Mouse (Mus musculus): ENCODE measurements around the gene Tcp11. TPM values are rescaled to one million over a fixed set of nuclear protein-coding genes. Genes with fewer than 3 reads are reported as not detected.

The Tcp11 gene
- polyA plus RNA-seq, 1 experiment from 2014 or later: 0.86 TPM

DNA sequence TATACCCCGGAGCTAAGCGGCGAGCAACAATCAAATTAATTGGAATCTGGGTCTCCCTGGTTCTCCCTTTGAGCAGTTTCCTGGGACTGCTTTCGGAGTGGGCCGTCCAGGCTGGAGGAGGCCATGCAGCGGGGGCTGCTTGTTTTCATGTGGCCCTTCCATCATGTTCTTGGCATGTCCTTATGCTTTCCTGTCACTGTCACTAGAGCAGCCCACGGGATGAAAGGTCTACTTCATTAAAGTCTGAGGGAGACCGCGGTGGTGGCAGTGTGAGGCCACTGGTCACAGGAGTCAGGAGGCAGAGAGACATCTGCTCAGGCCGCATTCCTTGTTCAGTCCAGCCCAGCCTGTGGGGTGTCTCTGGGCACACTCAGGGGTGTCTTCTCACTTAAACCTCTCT lies 48.2 kb downstream of the Tcp11 start:
- H3K27me3 ChIP-seq (ENCODE audit: low read depth, poor library complexity, severe bottlenecking): no peaks in the 10 kb centered on the region
- peak overlapping the region; percentile 73 for H3K27ac ChIP-seq (replicated peaks)
- H3K4me3 ChIP-seq: no peak overlapping the region
- peaks cover 64% of the 10 kb centered on the region for H3K4me1 ChIP-seq
- peaks cover 14% of the 10 kb centered on the region for H3K36me3 ChIP-seq
- H3K9me3 ChIP-seq (replicated peaks): no peaks in the 10 kb centered on the region
- WGBS: 80% methylated on average over 10 of the region's 10 CpGs
- DNase-seq (ENCODE audit: low spot score): no peak

DNA sequence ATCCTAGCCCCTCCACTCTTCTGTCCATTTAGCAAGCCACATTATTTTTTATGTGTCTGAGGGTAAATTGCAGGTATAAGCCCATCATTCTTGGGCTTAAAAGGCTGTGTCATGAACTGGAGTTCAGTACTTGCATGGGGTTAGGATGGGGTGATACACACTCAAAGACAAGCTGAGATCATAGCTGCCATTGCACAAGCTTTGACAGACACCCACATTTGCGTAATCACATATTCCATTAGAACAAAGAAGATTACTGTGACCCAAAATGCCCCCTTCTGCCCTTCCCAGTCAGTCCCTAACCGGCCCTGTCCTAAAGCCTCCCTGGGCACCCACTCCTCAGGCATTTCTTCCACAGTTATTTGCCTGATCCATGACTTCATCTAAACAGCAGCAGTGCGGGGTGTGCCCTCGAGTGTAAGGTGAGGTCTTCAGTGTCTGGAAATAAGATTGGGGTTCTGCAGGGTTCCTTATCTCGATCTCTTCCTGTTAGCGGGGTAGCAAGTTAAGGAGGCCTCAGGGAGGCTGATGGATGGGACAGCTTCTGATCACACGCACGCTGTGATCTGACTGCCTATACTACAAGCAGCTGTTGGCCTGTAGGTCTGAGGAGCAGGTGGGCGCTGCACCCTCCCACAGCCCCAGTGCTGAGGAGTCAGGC lies 49.0 kb downstream of the Tcp11 start:
- Histone ChIP-seq H3K27ac (replicated peaks) (peak overlapping the region; percentile 73), H3K36me3 (peaks cover 18% of the 10 kb centered on the region), H3K4me1 (peaks cover 61% of the 10 kb centered on the region), H3K27me3 (ENCODE audit: low read depth, poor library complexity, severe bottlenecking) (no peaks in the 10 kb centered on the region), H3K4me3 (no peak overlapping the region), H3K9me3 (replicated peaks) (no peaks in the 10 kb centered on the region)
- no peak for DNase-seq (ENCODE audit: low spot score)
- 85% methylated on average over 9 of the region's 9 CpGs for WGBS

DNA sequence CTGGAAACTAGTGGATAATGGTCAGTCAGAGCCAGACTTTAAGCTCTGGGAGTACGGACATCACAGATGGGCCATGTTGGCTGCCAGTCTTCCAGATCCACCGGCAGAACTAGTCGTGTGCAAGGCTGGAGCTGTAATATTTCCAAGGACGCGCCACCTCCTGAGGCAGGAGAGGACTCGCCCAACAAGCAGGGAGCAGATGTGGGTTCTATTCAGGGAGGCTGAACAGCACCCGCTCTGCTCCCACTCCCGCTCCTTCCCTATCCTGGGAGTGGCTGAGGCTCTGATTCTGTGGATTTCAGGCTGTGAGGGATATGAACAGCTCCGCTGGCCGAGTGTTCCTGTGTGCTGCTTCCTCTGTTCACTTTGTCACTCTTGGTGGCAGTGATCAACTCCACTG lies 50.0 kb downstream of the Tcp11 start:
- 93% methylated on average over 10 of the region's 10 CpGs for WGBS
- Histone ChIP-seq H3K27ac (replicated peaks) (peak overlapping the region; percentile 33; the same call in 1 of the 2 replicates), H3K4me3 (no peak overlapping the region), H3K27me3 (ENCODE audit: low read depth, poor library complexity, severe bottlenecking) (no peaks in the 10 kb centered on the region), H3K4me1 (peaks cover 66% of the 10 kb centered on the region), H3K9me3 (replicated peaks) (no peaks in the 10 kb centered on the region), H3K36me3 (peaks cover 9% of the 10 kb centered on the region)
- DNase-seq (ENCODE audit: low spot score): no peak

DNA sequence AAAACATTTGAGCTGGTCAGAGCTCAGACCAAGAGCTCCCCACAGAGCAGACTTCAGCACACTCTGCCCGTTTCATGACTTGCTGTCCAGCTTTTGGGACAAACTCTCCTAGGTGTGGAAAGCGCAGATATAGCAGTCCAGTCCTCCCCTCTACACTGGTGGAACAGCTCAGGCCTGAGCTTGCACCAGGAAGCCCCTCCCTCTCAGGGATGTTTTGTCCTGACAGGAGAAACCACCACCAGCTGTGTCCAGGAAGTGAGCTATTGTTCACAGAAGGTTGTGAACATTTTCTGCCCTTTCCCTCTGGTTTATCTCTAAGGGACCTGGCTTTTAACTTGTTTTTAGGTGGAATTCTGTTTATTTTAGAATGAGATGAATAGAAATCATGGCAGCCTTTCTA lies 51.1 kb downstream of the Tcp11 start:
- Histone ChIP-seq H3K27ac (replicated peaks) (peak overlapping the region; percentile 29), H3K36me3 (peaks cover 9% of the 10 kb centered on the region), H3K9me3 (replicated peaks) (no peaks in the 10 kb centered on the region), H3K4me1 (peaks cover 66% of the 10 kb centered on the region), H3K27me3 (ENCODE audit: low read depth, poor library complexity, severe bottlenecking) (no peaks in the 10 kb centered on the region), H3K4me3 (no peak overlapping the region)
- 68% methylated on average over 2 of the region's 2 CpGs for WGBS
- no peak for DNase-seq (ENCODE audit: low spot score)

GRCm38 (mm10) chr17:28028236-28028635 lies 52.2 kb downstream of the Tcp11 start:
- Histone ChIP-seq H3K4me3 (no peak overlapping the region), H3K4me1 (peaks cover 67% of the 10 kb centered on the region), H3K36me3 (peaks cover 9% of the 10 kb centered on the region), H3K9me3 (replicated peaks) (no peaks in the 10 kb centered on the region), H3K27me3 (ENCODE audit: low read depth, poor library complexity, severe bottlenecking) (no peaks in the 10 kb centered on the region), H3K27ac (replicated peaks) (peak overlapping the region; percentile 38; the same call in 1 of the 2 replicates)
- DNase-seq (ENCODE audit: low spot score): no peak
- 84% methylated on average over 10 of the region's 10 CpGs for WGBS

GRCm38 (mm10) chr17:28027197-28027596 lies 53.2 kb downstream of the Tcp11 start:
- peaks cover 9% of the 10 kb centered on the region for H3K36me3 ChIP-seq
- no peak overlapping the region for H3K4me3 ChIP-seq
- no peak for DNase-seq (ENCODE audit: low spot score)
- H3K27ac ChIP-seq (replicated peaks): no peak overlapping the region; the same call in 1 of the 2 replicates
- H3K27me3 ChIP-seq (ENCODE audit: low read depth, poor library complexity, severe bottlenecking): no peaks in the 10 kb centered on the region
- 92% methylated on average over 6 of the region's 6 CpGs for WGBS
- peaks cover 65% of the 10 kb centered on the region for H3K4me1 ChIP-seq
- no peaks in the 10 kb centered on the region for H3K9me3 ChIP-seq (replicated peaks)

DNA sequence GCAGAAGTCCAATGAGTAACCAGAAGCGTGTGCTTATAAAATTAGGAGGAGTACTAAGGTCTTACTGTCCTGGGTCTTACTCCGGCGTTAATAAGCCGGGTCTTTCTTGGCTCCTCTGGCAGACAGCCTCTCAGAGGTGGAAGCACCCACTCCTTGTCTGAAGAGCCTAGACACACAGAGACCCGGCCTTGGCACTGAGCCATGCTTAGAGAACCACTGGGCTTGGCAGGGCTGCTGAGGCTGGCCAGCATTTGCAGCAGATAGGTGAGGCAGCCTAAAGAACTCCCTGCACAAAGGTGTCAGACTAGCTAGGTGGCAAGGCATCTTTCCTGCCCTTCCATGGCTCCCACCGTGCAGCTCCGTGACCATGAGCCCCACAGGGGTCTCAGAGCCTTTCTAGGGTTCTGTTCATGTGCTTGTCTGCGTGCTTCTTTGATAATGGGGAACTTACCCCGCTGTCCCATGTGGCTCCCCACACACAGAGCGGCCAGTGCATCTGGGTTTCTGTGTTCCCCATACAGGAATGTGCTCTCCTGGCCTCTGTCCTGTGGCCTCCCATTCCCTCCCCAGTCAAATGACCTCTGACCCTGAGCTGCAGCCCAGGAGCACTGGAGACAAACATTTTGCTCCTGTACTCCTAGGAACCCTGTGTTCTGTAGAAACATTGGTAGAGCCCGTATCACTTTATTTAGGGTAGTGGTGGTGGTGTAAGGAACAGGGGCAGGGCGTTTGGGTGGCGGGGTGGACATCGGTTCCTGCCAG lies 54.1 kb downstream of the Tcp11 start:
- H3K4me1 ChIP-seq: peaks cover 63% of the 10 kb centered on the region
- no peak for DNase-seq (ENCODE audit: low spot score)
- H3K9me3 ChIP-seq (replicated peaks): no peaks in the 10 kb centered on the region
- H3K27ac ChIP-seq (replicated peaks): peak overlapping the region; percentile 47; the same call in 1 of the 2 replicates
- peaks cover 9% of the 10 kb centered on the region for H3K36me3 ChIP-seq
- no peaks in the 10 kb centered on the region for H3K27me3 ChIP-seq (ENCODE audit: low read depth, poor library complexity, severe bottlenecking)
- no peak overlapping the region for H3K4me3 ChIP-seq
- 85% methylated on average over 14 of the region's 14 CpGs for WGBS

DNA sequence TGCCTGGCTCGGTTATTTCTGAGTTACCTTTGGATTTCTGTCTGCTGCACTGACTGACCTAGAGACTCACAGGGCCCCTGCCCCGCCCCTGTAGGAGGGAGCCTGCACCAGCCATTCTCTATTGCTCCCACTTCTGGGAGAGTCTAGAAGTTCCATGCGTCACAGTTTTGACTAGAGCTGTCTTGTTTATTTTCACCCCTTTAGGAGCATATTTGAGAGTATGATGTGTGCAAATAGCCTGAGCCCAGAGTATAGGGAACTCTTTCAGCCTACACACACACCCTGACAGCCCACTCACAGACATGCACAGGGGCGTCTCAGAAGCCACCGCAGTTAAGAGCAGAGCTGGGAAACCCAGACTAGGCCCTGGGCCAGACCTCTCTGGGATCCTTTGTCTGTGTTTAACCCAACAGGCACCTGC lies 54.9 kb downstream of the Tcp11 start:
- Histone ChIP-seq H3K4me1 (peaks cover 60% of the 10 kb centered on the region), H3K4me3 (no peak overlapping the region), H3K9me3 (replicated peaks) (no peaks in the 10 kb centered on the region), H3K27ac (replicated peaks) (0 out of 2 replicates have a peak overlapping the region, but pooled peaks have one; percentile 13), H3K36me3 (peaks cover 8% of the 10 kb centered on the region), H3K27me3 (ENCODE audit: low read depth, poor library complexity, severe bottlenecking) (no peaks in the 10 kb centered on the region)
- WGBS: 83% methylated on average over 5 of the region's 5 CpGs
- no peak for DNase-seq (ENCODE audit: low spot score)

GRCm38 (mm10) chr17:28022854-28023655 lies 57.4 kb downstream of the Tcp11 start:
- Histone ChIP-seq H3K36me3 (peaks cover 5% of the 10 kb centered on the region; the same call in 1 of the 2 replicates), H3K27me3 (ENCODE audit: low read depth, poor library complexity, severe bottlenecking) (no peaks in the 10 kb centered on the region), H3K4me3 (no peak overlapping the region), H3K27ac (replicated peaks) (no peak overlapping the region; the same call in 1 of the 2 replicates), H3K9me3 (replicated peaks) (no peaks in the 10 kb centered on the region), H3K4me1 (peaks cover 63% of the 10 kb centered on the region)
- 90% methylated on average over 22 of the region's 22 CpGs for WGBS
- no peak for DNase-seq (ENCODE audit: low spot score)

GRCm38 (mm10) chr17:28021911-28022310 lies 58.5 kb downstream of the Tcp11 start:
- H3K27ac ChIP-seq (replicated peaks): peak overlapping the region; percentile 34; the same call in 1 of the 2 replicates
- 0 out of 2 replicates have a peak, but pooled peaks cover under 1% of the 10 kb centered on the region for H3K36me3 ChIP-seq
- no peaks in the 10 kb centered on the region for H3K27me3 ChIP-seq (ENCODE audit: low read depth, poor library complexity, severe bottlenecking)
- H3K4me3 ChIP-seq: no peak overlapping the region
- peaks cover 73% of the 10 kb centered on the region for H3K4me1 ChIP-seq
- no peak for DNase-seq (ENCODE audit: low spot score)
- H3K9me3 ChIP-seq (replicated peaks): no peaks in the 10 kb centered on the region
- 81% methylated on average over 10 of the region's 10 CpGs for WGBS

DNA sequence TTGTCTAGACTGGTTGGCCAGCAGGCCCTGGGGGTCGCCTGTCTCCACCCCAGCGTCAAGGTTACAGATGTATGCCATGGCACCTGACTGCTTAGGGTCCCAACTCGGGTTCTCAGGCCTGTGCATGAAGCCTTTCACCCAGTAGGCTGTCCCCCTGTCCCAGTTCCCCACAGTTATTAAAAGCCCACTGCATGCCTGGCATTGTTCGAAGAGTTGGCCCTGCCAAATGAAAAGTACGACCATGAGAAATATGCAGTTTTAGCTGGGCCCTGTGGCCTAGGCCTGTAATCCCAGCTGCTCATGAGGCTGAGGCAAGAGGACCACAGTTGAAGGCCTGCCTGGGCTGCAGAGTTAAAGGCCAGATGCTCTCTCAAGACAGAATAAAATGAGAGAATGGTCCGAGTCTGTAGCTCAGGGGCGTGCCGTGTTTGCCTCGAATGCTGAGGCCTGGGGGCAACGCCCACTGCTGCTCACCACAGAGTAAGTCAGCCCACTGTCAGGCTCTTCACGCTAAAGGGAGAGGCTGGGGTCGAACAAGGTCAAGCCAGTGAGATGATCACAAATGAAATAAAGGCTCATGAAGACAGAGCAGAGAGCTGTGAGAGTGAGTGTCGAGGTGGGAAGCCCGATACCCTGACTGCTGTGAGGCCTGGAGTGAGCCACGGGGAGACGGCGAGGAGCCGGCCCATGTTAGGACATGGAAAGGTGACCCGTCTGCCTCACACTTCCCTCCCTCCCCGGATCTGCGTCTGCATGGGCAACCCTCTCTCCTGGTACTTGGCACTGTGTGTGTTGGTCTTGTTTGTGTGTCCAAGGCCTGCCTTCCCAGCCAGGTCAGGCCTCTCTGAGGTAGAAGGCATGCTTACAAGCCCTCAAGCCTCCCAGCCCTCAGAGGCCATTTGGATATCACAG lies 60.4 kb downstream of the Tcp11 start:
- Histone ChIP-seq H3K36me3 (no peaks in the 10 kb centered on the region), H3K9me3 (replicated peaks) (no peaks in the 10 kb centered on the region), H3K27ac (replicated peaks) (peak overlapping the region; percentile 82), H3K4me1 (peaks cover 77% of the 10 kb centered on the region), H3K27me3 (ENCODE audit: low read depth, poor library complexity, severe bottlenecking) (no peaks in the 10 kb centered on the region), H3K4me3 (no peak overlapping the region)
- WGBS: 83% methylated on average over 21 of the region's 21 CpGs
- no peak for DNase-seq (ENCODE audit: low spot score)

DNA sequence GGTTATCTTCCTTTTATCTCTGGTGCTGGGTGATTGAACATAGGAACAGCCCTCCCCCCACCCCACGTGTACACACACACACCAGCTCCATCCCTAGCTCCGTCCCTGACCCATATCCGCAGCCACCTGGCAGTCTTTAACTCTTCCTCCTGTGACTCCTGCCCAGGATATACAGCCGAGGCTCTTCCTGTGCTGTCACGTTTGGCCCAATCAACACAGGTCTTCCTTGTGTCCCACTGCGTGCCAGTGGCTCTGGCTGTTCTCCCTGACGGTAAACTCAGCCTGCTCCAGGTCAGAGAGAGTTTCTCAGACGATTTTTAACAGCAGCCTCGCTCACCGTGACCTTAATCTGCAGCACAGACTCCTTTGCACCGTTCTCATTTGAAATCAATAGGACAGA lies 61.7 kb downstream of the Tcp11 start:
- Histone ChIP-seq H3K27me3 (ENCODE audit: low read depth, poor library complexity, severe bottlenecking) (no peaks in the 10 kb centered on the region), H3K27ac (replicated peaks) (peak overlapping the region; percentile 82), H3K36me3 (no peaks in the 10 kb centered on the region), H3K4me3 (no peak overlapping the region), H3K4me1 (peaks cover 79% of the 10 kb centered on the region), H3K9me3 (replicated peaks) (no peaks in the 10 kb centered on the region)
- DNase-seq (ENCODE audit: low spot score): no peak
- WGBS: 56% methylated on average over 11 of the region's 11 CpGs

Measured in midbrain, embryonic 10.5 days (tissue).